Mouse (Mus musculus) kidney, postnatal 10 days (tissue): Measurements from ENCODE around the gene Zfp444.

ENCODE experiments used
- DNase-seq: peaks from one replicate; pipeline ENCODE4 v3.0.0; 2021; ENCODE audit warnings: mixed read lengths

Zfp444 gene

GRCm38 (mm10) chr7:6172006-6172649 is at the start of gene Zfp444:
Gene Zfp444, plus strand, starts transcription at chr7:6172226.
- peak; percentile 99 for DNase-seq

GRCm38 (mm10) chr7:6126690-6127448 is 45.2 kb upstream of the Zfp444 start:
- peak; percentile 89 for DNase-seq

- DNase-seq = no peak
Observed at GRCm38 (mm10) chr7:6130346-6130745, 41.7 kb upstream of the Zfp444 start.

- DNase-seq = no peak
Observed at GRCm38 (mm10) chr7:6132646-6133045, 39.4 kb upstream of the Zfp444 start.

GRCm38 (mm10) chr7:6136497-6136896 is 35.5 kb upstream of the Zfp444 start:
- no peak for DNase-seq

GRCm38 (mm10) chr7:6139295-6139694 is 32.7 kb upstream of the Zfp444 start:
- DNase-seq = no peak

GRCm38 (mm10) chr7:6143991-6144531 is 28.0 kb upstream of the Zfp444 start:
- no peak for DNase-seq

- DNase-seq = no peak
Observed at GRCm38 (mm10) chr7:6145423-6146188, 26.4 kb upstream of the Zfp444 start.

- DNase-seq = peak; percentile 46
Observed at GRCm38 (mm10) chr7:6146194-6146981, 25.6 kb upstream of the Zfp444 start.

- no peak for DNase-seq
Observed at GRCm38 (mm10) chr7:6146982-6147325, 25.1 kb upstream of the Zfp444 start.

- DNase-seq = no peak
Observed at GRCm38 (mm10) chr7:6147688-6148087, 24.3 kb upstream of the Zfp444 start.

GRCm38 (mm10) chr7:6151266-6151665 is 20.8 kb upstream of the Zfp444 start:
- DNase-seq = no peak

GRCm38 (mm10) chr7:6152036-6152435 is 20.0 kb upstream of the Zfp444 start:
- no peak for DNase-seq

- no peak for DNase-seq
Observed at GRCm38 (mm10) chr7:6153131-6153530, 18.9 kb upstream of the Zfp444 start.

- no peak for DNase-seq
Observed at GRCm38 (mm10) chr7:6154164-6154563, 17.9 kb upstream of the Zfp444 start.

GRCm38 (mm10) chr7:6155031-6155872 is 16.8 kb upstream of the Zfp444 start:
- peak; percentile 92 for DNase-seq

GRCm38 (mm10) chr7:6155901-6156411 is 16.1 kb upstream of the Zfp444 start, which contains the start of gene Zfp787:
Gene Zfp787, minus strand, starts transcription at chr7:6155997.
- DNase-seq = peak; percentile 98

- DNase-seq = no peak
Observed at GRCm38 (mm10) chr7:6156901-6157472, 15.0 kb upstream of the Zfp444 start.

- DNase-seq = no peak
Observed at GRCm38 (mm10) chr7:6157479-6157878, 14.5 kb upstream of the Zfp444 start.

GRCm38 (mm10) chr7:6159604-6160003 is 12.4 kb upstream of the Zfp444 start:
- DNase-seq = no peak

GRCm38 (mm10) chr7:6161541-6161940 is 10.5 kb upstream of the Zfp444 start:
- DNase-seq = no peak
